8 mouse cellular contexts compared by ENCODE assay signal in the genomic region with DNA sequence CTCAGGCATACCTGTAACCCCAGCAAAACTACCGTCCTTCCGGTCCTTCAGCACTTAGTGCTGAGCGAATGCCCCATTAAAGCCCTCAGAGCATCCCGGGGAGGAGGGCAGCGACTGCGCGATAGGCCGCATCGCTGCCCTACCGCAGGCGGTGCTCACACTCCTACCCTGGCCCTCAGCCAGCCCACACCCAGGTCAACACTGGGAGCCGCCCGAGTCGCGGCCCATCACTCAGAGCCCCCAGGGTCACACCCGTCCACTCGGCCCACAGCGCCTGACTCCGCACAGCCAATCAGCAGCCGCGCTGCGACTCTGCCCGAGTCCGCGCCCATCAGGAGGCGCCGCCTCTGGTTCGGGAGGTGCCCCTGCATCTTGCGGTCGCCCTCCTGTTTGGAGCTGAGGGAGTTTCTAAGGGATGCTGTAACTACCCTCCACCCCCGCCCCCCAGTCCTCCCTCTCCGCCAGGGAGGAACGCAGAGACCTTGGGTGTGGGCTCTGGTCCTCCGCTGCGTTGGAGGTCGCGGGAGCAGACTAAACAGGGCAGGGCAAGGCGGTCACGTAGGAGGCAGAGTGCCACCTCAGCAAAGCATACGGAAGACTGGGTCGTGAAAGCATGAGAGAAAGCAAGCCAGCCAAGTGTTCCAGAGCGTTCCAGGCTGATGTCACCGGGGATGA. TPM values are rescaled to one million over a fixed set of nuclear protein-coding genes. Genes with fewer than 3 reads are reported as not detected.
A peak's percentile ranks its signal among the peaks of the same experiment; 100 is the strongest.
DNase-seq lines count a peak whose midpoint lies in the region; ATAC-seq lines count a peak whose summit lies in the region.

No protein-coding gene starts in this region.

- H3K27me3 ChIP-seq in hindbrain, embryonic 11.5 days (ENCODE audit: control insufficient read depth, insufficient read depth, low read length) = no peaks in the 10 kb centered on the region

- peak overlapping the region; percentile 92 for H3K27ac ChIP-seq in hindbrain, embryonic 11.5 days (ENCODE audit: low read depth, low read length)

- H3K4me1 ChIP-seq in hindbrain, embryonic 11.5 days (replicated peaks; ENCODE audit: control insufficient read depth, insufficient read depth, low read length) = no peaks in the 10 kb centered on the region

- no peaks in the 10 kb centered on the region for H3K9me3 ChIP-seq in hindbrain, embryonic 11.5 days (ENCODE audit: control insufficient read depth, low read length)

- H3K4me3 ChIP-seq in hindbrain, embryonic 11.5 days (ENCODE audit: low read depth, low read length) = peak overlapping the region; percentile 47

- H3K9ac ChIP-seq in hindbrain, embryonic 11.5 days (ENCODE audit: low read depth, low read length) = peak overlapping the region; percentile 67

- H3K36me3 ChIP-seq in hindbrain, embryonic 11.5 days (ENCODE audit: control insufficient read depth, insufficient read depth, low read length) = no peaks in the 10 kb centered on the region

- 0% methylated on average over 42 of the region's 43 CpGs for WGBS in hindbrain, embryonic 11.5 days

- ATAC-seq in hindbrain, embryonic 11.5 days (ENCODE audit: low FRiP score) = peak; percentile 97

- peak; percentile 95 for DNase-seq in Muller cell, postnatal 12 days (ENCODE audit: inconsistent ontology term)
- peak; percentile 94 for DNase-seq in cerebellum, adult 9-11 months
- DNase-seq in frontal cortex, adult 2 months (ENCODE audit: extremely low spot score in 1 of 2, low spot score in 1 of 2) = peak; percentile 83 to 91
- DNase-seq in hindbrain, embryonic 11.5 days (ENCODE audit: low spot score) = peak; percentile 89
- peak; percentile 87 to 88 for DNase-seq in layer of hippocampus, postnatal 14 days (ENCODE audit: low spot score in 2 of 2)
- peak; percentile 93 for DNase-seq in lung, postnatal 10 days
- peak; percentile 92 for DNase-seq in ovary, postnatal 36 days (ENCODE audit: low spot score)
- peak; percentile 84 for DNase-seq in thymus, postnatal 25 days

- H3K4me2 ChIP-seq in hindbrain, embryonic 11.5 days (replicated peaks; ENCODE audit: low read depth, low read length) = peak overlapping the region; percentile 70

RNA-seq across cellular contexts. Expression of gene Scd2, which starts 26.5 kb away (rescaled TPM):
- polyA plus RNA-seq in frontal cortex, adult 2 months (2012; rRNA removed) = 626 and 656 TPM in 2 replicates
- polyA plus RNA-seq in hindbrain, embryonic 11.5 days (2014; fragmentation: Nextera tagmentation; extraction: Ambion mirVana) = 314 and 349 TPM in 2 replicates
- 100 to 1,000 TPM; 702 to 713 TPM for total RNA-seq in layer of hippocampus, postnatal 14 days (2021)

Comparison
In these comparisons a context has a peak if more than half of its experiments do, and no peak if none do; other contexts are left out.
1. Peak in every context shown above with its lines: DNase-seq, ATAC-seq, H3K4me3 ChIP-seq and H3K27ac ChIP-seq.